In the genomic region with DNA sequence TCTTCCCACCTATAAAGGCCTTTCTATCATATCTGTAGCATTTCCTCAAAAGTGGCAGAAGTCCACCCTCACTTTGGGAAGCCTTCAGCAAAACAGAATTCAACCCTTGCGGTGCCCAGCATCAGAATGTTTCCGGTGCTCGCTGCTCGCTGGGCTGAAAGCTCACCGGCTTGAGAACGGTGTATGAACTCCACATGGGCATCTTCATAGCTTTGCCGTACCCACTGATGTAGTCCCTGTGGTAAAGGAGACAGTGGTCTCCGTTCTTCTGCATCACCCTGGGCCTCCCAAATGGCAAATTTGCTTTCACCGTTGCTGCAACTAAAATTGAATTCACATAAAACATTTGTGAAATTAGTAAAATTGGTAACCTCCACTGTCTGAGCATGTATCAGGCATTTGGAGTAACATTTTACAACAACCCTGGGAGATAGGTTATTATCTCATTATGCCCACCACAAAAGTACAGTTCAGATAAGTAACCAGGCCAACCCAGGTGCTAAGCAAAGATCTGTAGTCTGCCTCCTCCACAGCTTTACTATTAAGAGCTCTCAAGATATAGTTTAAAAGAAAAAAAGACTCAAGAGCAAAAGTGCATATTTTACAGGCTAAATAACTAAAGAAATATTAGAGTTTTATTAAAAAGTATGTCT, we compare ENCODE assay signal across 24 mouse cellular contexts. TPM values are rescaled to one million over a fixed set of nuclear protein-coding genes. Genes with fewer than 3 reads are reported as not detected.
DNase-seq lines count a peak whose midpoint lies in the region; ATAC-seq lines count a peak whose summit lies in the region.
"Had no signal": no experiment of that assay in that cellular context is flagged by ENCODE, and none has a peak within 500 bp of the region (broad histone marks: within the 10 kb centered on the region; RNA-seq: fewer than 3 reads in every experiment).

No protein-coding gene starts in this region.

- H3K27ac ChIP-seq in heart, embryonic 10.5 days = no peak overlapping the region
- H3K27ac ChIP-seq in liver, embryonic 13.5 days = peak overlapping the region; percentile 76
- H3K27ac ChIP-seq in stomach, embryonic 16.5 days (ENCODE audit: low read length) = peak overlapping the region; percentile 14; the same call in 1 of the 2 replicates
- H3K27ac ChIP-seq: embryonic facial prominence, embryonic 12.5 days; hindbrain, embryonic 14.5 days; layer of hippocampus, adult 2 months; limb, embryonic 15.5 days had no signal

- no peaks in the 10 kb centered on the region for H3K9me3 ChIP-seq in heart, embryonic 10.5 days
- H3K9me3 ChIP-seq in liver, embryonic 13.5 days (replicated peaks) = no peaks in the 10 kb centered on the region
- H3K9me3 ChIP-seq in stomach, embryonic 16.5 days (replicated peaks; ENCODE audit: control insufficient read depth, low read length) = no peaks in the 10 kb centered on the region
- H3K9me3 ChIP-seq: embryonic facial prominence, embryonic 12.5 days; limb, embryonic 15.5 days had no signal

- H3K27me3 ChIP-seq in heart, embryonic 10.5 days (ENCODE audit: insufficient read depth, poor library complexity, severe bottlenecking) = no peaks in the 10 kb centered on the region
- no peaks in the 10 kb centered on the region for H3K27me3 ChIP-seq in liver, embryonic 13.5 days
- H3K27me3 ChIP-seq in stomach, embryonic 16.5 days (ENCODE audit: control insufficient read depth, insufficient read depth, low read length) = no peaks in the 10 kb centered on the region
- H3K27me3 ChIP-seq: embryonic facial prominence, embryonic 12.5 days; limb, embryonic 15.5 days had no signal

- H3K4me3 ChIP-seq in heart, embryonic 10.5 days = no peak overlapping the region
- 0 out of 2 replicates have a peak overlapping the region, but pooled peaks have one; percentile 8 for H3K4me3 ChIP-seq in liver, embryonic 13.5 days (replicated peaks)
- H3K4me3 ChIP-seq in stomach, embryonic 16.5 days (replicated peaks; ENCODE audit: low read length) = no peak overlapping the region
- H3K4me3 ChIP-seq: embryonic facial prominence, embryonic 12.5 days; layer of hippocampus, adult 2 months; limb, embryonic 15.5 days had no signal

- intact Hi-C loops in heart, postnatal 10 days (cut with DNase I) = no loop called here
- intact Hi-C loops in heart, postnatal 36 days (cut with DNase I) = no loop called here

- peak overlapping the region; percentile 43 for H3K4me2 ChIP-seq in liver, embryonic 13.5 days
- H3K4me2 ChIP-seq in stomach, embryonic 16.5 days (ENCODE audit: low read depth, low read length) = no peak overlapping the region
- H3K4me2 ChIP-seq: embryonic facial prominence, embryonic 12.5 days; hindbrain, embryonic 14.5 days; limb, embryonic 15.5 days had no signal

- H3K9ac ChIP-seq in liver, embryonic 13.5 days = peak overlapping the region; percentile 10
- no peak overlapping the region for H3K9ac ChIP-seq in stomach, embryonic 16.5 days (ENCODE audit: low read length)
- H3K9ac ChIP-seq: embryonic facial prominence, embryonic 12.5 days; hindbrain, embryonic 14.5 days; limb, embryonic 15.5 days had no signal

- WGBS in heart, embryonic 10.5 days = 93% methylated on average over 9 of the region's 9 CpGs
- whole genome bisulfite sequencing in liver, embryonic 13.5 days (ENCODE audit: insufficient replicate concordance) = 62% methylated on average over 9 of the region's 9 CpGs
- 97% methylated on average over 9 of the region's 9 CpGs for WGBS in stomach, embryonic 16.5 days

- peak; percentile 30 for DNase-seq in heart, embryonic 10.5 days (ENCODE audit: low spot score)
- no peak for DNase-seq in heart, postnatal 10 days
- DNase-seq in liver, embryonic 13.5 days = peak; percentile 31
- DNase-seq in kidney, adult 8-10 months = no peak
- no peak for DNase-seq in lung, postnatal 4 days
- no peak for DNase-seq in heart, postnatal 36 days
- DNase-seq: cerebellum, adult 9-11 months; gastrocnemius, postnatal 25 days; kidney, adult 11 months; kidney, postnatal 10 days; layer of hippocampus, postnatal 36 days; right cerebral cortex, postnatal 14 days; spleen, adult 18-20 months had no signal

- ATAC-seq in common myeloid progenitor, adult 5-6 weeks (replicated peaks; ENCODE audit: low read depth, poor library complexity, severe bottlenecking) = peak; percentile 55; the same call in 1 of the 2 replicates
- peak; percentile 93 for ATAC-seq in liver, embryonic 13.5 days (ENCODE audit: low read depth)
- no peak for ATAC-seq in stomach, embryonic 16.5 days (ENCODE audit: insufficient read depth, low FRiP score)
- ATAC-seq: CD4-positive, CD25-positive, alpha-beta regulatory T cell, adult 4 months; forebrain, embryonic 16.5 days; lung, postnatal 0 days; midbrain, embryonic 16.5 days had no signal

- H3K36me3 ChIP-seq in heart, embryonic 10.5 days = no peaks in the 10 kb centered on the region
- no peaks in the 10 kb centered on the region for H3K36me3 ChIP-seq in liver, embryonic 13.5 days
- no peaks in the 10 kb centered on the region for H3K36me3 ChIP-seq in stomach, embryonic 16.5 days (ENCODE audit: control insufficient read depth, insufficient read depth, low read length)
- H3K36me3 ChIP-seq: embryonic facial prominence, embryonic 12.5 days; limb, embryonic 15.5 days had no signal

- peaks cover 12% of the 10 kb centered on the region for H3K4me1 ChIP-seq in heart, embryonic 10.5 days
- peaks cover 25% of the 10 kb centered on the region for H3K4me1 ChIP-seq in liver, embryonic 13.5 days (replicated peaks)
- H3K4me1 ChIP-seq in stomach, embryonic 16.5 days (ENCODE audit: control insufficient read depth, insufficient read depth, low read length) = peaks cover 9% of the 10 kb centered on the region
- H3K4me1 ChIP-seq: embryonic facial prominence, embryonic 12.5 days; limb, embryonic 15.5 days had no signal

RNA-seq across cellular contexts. Expression of a gene that starts 57.9 kb away (rescaled TPM):
- polyA plus RNA-seq in heart, embryonic 10.5 days (2016; fragmentation: Nextera tagmentation; extraction: Ambion mirVana) = 1.5 and 2.1 TPM in 2 replicates
- 1 to 10 TPM; 7.6 to 8.3 TPM for total RNA-seq in heart, postnatal 10 days (2021)
- 1.0 TPM in 1 of 2 replicates, not detected in the other for total RNA-seq in common myeloid progenitor, adult 5-6 weeks (2017)
- 2.1 and 2.4 TPM in 2 replicates for polyA plus RNA-seq in liver, embryonic 13.5 days (2015; fragmentation: Nextera tagmentation; extraction: Ambion mirVana)
- polyA plus RNA-seq in stomach, embryonic 16.5 days (2015; fragmentation: Nextera tagmentation; extraction: Ambion mirVana) = 10.5 and 13.6 TPM in 2 replicates
- total RNA-seq in heart, postnatal 36 days (2021) = 1 to 10 TPM; 3.3 to 4.4 TPM
- total RNA-seq: megakaryocyte, adult 5-6 weeks had no signal

Comparison
In these comparisons a context has a peak if more than half of its experiments do, and no peak if none do; other contexts are left out.
1. DNase-seq: peak in heart, embryonic 10.5 days (single experiment) and liver, embryonic 13.5 days (single experiment); none in heart, postnatal 10 days (0 of 2), kidney, adult 8-10 months (0 of 2), lung, postnatal 4 days (0 of 2) and heart, postnatal 36 days (0 of 2).